Mouse (Mus musculus) cerebellum, postnatal 36 days (tissue): Measurements from ENCODE around the gene Csrp2.
A peak's percentile ranks its signal among the peaks of the same experiment; 100 is the strongest.

ENCODE experiments used
- DNase-seq, 2 experiments: peaks; one replicate each; pipeline ENCODE4 v3.0.0; 2021 to 2022; ENCODE audit warnings: mixed read lengths in 2 of 2

The Csrp2 gene

DNA sequence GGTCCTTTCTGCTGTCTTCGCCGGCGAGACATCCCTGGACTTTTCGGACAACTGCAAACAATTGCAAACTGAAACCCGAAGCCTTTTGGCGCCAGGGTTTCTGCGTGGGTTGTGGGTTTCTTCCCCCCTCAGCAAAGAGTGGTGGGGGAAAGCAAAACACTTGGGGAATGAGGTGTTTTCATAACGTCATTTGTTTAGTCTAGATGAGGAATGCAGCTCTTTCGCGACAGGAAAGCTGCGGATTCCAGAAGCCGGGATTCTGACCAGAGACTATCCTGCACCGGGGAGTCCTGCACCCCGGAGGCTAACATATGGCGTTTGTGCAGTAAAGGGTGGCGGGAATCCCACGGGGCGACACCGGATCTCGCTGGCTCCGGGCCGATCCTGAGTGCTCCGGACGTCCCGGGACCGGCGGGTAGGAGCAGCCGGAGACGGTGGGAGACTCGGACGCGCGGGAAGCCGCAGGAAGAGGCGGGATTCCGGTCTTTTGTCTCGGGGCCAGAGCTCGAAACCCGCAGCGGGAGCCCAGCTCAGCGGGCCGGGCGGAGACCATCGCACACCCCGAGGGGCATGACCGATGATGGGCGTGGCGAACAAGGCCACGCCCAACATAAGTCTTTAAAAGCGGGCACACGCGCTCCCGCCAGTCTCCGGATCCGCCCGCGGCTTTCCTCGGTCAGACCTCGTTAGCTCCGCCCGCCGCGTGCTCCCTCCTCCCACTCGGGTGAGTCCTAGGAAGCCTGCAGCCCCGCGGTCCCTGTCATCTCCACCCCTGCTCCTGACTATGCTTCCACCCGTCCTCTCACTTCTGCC lies at the start of gene Csrp2:
Gene Csrp2, plus strand, starts transcription at position 259 of the 813 bp plus-strand sequence.
- DNase-seq = peak; percentile 73 to 79

DNA sequence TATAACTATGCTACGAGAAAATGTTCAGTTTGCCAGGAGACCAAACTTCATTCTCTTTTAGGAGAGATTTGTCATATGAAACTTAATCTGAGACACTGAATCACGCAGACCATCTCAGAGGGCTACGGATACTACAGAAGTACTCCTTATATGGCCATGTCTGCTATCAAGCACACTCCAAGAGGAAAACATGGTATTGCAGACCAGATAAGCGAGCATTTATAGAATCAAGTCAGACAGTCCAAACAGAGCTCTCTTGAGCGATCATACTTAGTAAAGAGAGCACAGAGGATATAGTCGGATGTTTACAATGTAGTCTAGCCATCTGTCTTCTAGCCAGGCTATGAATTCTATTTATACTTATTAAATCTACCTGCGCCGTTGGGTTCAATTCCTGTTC lies 44.7 kb upstream of the Csrp2 start:
- DNase-seq = no peak

DNA sequence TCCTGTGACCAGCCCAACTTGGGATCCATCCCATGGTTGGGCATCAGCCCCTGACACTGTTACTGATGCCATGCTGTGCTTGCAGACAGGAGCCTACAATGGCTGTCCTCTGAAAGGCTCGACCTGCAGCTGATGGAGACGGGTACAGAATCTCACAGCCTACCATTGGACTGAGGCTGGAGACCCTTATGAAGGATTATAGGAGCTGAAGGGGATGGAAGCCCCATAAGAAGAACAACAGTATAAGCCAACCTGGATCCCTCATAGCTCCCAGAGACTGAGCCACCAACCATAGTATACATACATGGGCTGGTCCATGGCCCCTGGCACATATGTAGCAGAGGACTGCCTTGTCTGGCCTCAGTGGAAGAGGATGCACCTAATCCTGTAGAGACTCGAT lies 42.6 kb upstream of the Csrp2 start:
- DNase-seq = no peak

DNA sequence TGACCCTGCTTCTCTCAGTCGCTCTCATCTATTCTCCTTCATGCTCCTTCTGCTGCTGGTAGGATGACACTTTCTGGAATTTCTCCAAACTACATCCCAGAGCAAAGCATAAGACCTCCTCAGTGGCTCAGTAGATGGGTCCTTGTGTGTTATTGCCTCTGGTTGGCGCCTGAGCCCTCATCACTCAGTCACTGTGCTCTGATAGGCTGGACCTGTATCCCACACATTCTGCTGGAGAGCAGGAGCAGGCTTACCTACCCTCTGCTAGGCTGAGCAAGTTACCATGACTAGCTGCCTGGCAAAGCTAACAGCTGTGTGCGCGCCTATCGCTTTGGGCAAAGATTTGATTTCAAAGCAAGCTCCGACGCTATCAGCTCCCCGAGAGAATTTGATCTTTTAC lies 41.7 kb upstream of the Csrp2 start:
- no peak for DNase-seq

DNA sequence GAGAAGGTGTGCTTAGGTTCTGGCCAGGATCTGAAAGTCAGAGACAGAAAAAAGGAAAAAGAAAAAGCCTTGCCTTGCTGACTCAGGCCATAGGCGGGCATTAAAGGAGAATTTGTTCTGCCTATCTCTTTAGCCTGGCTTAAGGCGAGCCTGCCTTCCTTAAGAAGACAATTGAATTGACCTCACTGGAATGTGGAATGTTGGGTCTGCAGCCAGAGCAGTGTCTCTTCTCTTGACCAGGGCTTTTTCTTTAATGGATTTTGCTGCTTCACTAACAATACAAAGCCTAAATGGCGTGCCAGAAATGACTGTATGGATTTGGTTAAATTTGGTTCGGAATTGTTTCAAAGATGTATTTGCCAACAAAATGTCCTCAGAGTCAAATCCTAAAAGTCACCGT lies 40.9 kb upstream of the Csrp2 start:
- no peak for DNase-seq

DNA sequence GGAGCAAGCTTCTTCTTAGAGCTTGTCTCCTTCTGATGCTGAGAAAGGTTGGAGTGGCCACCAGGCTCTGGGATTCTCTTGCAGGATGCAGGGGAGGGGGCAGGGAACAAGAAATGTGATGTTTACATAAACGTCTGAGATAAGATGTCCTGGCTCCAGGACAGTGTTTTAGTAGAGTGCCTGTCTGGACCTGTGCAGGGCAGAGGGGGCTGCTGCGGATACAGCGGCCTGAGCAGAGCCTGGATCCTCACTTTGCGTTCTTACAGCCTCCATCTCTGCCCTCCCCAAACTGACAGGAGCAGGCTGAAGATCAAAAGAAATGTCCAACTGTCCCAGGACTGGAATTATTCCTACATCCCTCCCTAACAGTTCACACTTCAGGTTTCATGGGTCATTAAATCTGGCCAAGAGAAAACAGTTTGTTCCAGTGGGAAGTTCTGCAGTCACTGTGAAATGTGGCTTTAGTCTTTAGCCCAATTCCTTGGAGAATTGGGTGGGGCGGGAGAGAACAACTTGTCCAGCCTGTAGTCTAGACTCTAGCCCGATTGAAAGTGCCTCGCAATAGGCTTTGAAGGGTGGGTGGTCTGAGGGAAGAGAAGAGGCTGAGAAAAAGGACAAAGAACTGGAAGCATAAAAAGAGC lies 40.0 kb upstream of the Csrp2 start:
- no peak for DNase-seq

DNA sequence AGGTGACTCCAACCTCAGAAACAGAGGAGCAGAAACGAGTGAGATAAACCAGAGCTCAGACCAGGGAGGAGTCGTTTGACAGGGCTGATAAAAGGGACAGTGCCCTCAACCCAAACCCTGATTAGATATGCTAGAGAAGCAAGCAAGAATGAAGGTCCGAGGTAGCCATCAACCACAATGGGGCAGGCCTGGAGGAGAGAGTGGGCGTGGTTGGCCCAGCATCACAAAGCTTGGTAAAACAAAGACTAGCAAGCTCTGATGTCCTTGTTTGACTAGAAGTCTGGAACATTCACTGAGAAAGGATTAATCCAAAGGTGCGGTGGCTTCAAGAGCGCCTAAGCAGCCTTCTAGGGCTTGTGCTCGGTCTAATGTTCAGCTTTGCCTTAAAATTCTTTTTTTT lies 38.2 kb upstream of the Csrp2 start:
- DNase-seq = no peak

DNA sequence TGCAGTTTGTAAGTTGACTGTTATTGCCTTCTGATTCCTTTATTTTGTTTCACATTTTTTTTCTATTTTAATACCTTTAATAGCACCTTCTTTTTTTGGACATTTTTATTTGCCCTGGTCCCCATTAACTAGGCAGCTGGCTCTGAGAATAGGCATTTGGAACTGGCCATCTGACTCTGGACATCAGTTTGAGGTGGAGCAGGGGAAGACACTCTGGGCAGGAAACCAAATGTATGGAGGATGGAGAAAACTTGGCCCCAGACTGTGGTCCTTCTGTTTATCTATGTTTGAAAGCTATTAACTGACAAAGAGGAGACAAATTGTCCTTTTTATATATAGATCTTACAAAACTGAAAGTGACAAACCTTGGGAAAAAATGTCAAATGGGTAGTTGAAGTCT lies 36.9 kb upstream of the Csrp2 start:
- DNase-seq = peak in 1 of 2 experiments; percentile 9

DNA sequence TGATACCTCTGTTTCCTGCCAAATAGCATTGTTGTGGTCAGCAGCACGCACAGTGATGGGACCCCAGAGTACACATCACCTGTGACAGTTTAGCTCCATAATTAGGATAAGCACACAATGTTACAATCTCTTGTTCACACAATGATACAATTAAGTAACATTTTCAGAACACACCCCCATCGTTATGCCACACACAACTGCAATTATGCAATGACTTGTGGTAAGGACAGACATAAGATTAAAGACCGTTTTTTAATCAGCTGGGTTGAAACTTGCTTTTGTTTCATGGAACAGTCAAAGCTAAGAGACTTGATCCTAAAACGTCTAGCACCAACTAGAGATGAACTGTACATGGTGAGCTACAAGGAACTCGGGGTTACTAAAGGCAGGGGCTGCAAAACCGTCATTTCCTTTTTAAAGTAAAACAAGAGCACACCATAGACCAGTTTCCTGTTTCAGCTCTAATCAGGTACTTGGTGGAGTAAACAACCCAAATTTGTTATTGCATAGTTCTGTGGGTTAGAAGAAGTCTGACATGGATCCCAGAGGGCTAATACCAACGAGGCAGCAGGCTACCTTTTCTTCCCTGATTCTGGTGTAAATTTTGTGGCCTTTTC lies 28.8 kb upstream of the Csrp2 start:
- DNase-seq = no peak

DNA sequence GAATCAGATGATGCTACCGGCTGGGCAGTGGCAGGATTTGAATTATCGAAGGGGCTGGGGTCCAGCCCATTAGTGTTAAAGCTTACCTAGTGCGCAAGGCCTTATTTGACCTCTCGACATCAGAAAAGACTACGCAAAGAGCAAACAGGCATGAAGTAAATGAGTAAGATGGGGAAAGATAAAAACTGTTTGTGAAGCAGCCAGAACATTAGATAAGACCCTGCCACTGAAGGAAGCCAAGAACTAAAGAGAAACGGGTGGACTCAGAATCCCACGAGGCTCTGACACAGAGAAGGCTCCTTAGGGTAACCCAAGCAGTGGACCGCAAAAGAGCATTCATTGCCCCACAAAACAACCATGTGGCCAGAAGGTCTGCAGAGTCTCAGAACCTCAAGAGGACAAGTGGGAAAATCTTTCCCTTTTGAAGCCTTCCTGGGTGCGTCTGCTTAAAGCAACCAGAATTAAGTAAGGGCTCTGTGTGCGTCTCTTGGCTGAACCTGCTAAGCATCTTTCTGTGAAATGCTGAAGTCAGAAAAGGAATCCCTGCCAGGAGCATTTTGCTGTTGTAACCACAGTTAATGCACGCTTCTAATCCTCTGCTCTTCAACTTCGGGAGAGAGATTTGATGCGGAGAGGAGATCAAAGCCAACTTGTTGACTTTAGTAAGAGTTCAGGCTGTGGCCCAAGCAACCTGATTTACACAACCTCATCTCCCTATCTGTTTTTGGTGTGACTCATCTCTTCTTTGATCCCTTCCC lies 19.7 kb upstream of the Csrp2 start:
- no peak for DNase-seq

DNA sequence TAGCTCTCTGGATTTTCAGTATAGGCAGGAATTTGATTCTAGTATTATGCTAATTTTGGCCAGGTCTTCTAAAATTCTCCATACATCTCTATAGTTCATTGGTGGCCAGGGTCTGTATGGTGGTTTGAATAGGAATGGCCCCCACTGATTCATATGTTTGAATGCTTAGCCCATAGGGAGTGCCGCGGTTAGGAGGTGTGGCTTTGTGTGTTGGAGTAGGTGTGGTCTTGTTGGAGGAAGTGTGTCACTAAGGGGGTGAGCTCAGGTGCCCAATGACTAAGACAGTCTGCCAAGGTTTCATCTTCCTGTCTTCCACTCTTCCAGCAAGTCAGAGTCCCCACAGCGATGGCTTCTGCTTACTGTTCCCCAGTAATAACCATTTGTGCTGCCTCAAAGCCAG lies 15.7 kb upstream of the Csrp2 start:
- DNase-seq = no peak

DNA sequence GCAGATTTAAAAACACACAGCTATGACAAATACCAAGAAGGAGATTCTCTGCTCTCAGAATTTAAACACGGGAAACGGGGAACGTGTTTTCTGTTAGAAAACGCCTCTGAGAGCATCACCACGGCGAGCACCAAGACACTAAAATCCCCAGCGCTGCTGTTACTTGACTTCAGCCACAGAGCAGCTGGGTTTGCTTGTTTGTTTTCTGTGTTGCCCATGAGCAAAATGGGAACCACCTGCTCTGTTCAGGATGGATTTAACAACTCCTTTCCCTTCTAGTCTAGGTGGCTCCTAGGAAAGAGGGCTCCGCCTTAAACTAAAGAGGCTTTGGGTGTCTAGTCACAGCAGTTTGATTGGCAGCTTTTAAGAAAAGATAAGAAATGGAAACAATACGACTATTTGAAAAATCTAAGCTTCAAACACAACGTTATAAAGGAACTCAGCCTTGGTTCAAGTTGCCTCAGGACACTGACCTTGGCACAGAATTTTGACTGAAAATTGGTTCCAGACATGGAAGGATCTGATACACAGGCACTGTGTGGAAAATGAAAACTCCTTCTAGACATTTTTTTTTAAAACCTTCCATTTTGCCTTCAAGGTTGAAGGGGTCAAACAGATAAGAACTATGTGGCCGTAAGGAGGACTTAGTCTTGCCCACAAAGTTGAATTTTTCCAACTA lies 2.8 kb upstream of the Csrp2 start:
- no peak for DNase-seq

DNA sequence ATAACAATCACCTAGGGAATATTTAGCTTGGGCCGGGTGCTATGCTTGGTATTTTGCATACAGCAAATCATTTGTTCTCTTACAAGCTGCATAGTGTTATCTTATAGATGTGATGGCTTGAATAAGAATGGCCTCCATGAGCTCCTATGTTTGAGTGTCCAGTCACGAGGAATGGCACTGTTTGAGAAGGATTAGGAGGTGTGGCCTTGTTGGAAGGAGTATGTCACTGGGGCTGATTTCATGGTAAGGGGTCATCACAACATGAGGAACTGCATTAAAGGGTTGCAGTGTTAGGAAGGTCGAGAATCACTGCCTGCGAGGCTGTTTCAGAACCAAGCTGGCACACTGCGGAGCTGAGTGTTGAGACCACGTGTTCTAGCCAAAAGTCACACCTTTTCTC lies 2.1 kb upstream of the Csrp2 start:
- DNase-seq = no peak

DNA sequence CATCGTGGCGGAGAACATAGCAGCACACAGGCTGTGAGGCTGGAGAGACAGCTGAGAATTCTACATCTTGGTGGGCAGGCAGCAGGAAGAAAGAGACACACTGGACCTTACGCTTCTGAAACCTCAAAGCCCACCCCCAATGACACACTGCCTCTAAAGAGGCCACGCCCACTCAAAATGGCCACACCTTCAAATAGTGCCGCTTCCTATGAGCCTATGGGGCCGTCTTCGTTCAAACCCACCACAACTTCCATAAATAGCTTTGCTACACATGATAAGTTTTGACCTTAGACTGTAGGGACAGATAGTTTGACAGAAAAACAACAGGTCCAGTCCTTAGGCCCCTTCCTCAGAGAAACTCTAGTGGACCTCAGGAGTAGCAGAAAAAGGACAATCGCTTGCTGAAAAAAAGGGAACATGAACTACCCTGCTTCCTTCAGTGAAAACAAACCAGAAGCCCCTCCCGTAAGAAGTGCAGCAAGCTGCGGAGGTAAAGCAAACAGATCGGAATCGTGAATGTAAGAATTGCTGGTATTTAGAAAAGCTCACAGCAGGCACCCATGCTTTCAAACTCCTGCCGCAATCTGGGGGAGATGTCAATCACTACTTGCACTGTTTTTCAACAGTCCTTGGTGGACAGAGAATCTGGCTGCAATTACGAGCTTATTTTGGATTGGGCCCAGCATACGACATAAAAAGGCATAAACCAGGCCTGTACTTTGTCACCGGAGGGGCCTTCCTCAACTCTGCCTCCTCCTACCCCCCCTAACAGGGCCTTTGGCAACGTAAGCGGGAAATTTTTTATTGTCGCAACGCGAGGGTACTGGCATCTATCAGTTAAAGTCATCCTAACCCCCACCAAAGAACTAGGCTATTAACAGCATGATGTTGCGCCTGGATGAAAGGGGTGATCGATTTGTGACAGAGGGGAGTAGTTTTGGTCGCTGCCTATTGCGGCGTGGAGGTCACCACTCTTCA lies 886 bp upstream of the Csrp2 start:
- DNase-seq = no peak

DNA sequence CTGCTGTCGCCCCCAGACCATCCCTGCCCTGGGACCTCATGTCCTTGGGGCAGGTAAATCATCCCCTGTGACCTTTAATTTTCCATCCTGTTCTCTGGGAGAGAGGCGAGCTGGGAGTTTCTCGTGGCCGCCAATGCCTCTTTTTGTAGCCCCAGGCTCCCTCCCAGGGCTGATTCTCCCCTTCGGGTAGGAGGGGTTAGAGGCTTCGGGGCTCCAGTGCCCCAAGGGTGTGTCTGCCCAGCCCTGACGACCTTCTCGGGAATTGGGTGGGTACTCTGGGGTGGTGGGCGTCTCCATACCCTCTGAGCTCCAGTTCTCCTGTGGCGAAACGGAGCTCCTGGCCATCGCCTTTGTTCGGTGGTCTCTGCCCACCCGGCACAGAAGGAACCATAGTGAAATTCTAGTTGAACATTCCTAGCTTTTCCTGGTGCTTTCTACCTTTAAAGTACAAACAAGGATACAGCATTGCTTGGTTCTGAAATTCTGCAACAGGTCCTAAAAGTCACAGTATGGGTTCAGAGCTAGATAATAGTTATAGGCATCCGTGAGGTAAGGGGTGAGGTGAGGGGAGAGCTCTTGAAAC lies 870 bp downstream of the Csrp2 start:
- DNase-seq = no peak

DNA sequence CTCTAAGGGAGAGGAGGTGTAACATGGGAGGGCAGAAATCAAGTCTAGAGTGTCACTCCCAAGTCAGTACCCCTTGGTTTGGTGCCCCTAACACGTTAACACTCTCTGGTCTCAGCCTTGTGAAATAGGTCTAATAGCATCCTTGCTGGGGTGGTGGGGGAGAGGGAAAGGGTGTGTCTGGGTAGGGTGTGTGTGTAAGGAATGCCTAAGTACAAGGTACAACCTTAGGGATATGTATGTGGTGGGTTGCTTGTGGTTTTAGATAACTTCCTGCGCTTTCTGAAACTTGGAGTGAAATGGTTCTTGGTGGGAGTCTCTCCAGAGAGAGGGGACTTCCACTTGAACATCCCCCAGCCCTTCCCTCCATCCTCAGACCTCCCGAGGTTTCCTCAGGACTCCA lies 2.3 kb downstream of the Csrp2 start:
- DNase-seq = no peak

DNA sequence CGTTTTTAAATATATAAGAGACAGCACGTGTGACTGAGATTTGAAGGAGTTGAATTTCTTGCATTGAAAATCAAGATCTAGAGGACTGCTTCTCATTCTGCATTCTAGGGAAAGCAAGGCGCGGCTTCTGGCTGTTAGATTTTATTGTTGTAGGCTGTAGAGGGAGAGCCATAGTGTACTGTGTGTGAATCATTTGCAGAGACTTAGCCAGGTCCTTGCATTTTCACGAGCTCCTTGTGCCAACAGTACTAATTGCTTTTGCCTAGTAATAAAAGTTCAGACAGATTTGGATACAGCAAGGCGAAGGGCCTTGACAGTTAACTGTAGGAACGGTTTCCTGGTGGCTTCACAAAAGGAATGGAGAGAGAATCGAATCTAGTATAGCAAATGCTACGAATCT lies 3.0 kb downstream of the Csrp2 start:
- no peak for DNase-seq

DNA sequence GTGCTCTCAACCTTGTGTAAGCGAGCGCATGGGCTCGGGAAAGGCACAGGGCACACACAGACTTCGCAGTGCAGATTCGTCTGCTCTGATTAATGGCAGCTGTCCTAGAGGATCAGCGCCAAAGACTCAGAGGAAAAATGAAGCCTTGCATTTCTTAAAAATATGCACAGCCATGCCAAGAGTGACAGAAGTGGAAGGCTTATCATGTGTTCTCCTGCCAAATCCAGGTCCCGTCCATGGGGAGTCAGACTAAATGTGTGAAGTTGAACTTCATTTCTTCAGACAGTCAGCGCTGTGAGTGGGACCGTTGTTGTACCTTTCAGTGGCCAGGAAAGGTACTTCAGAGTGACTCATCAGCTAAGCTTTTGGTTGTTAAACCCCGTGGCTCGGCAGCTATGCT lies 7.9 kb downstream of the Csrp2 start:
- peak; percentile 38 to 54 for DNase-seq

DNA sequence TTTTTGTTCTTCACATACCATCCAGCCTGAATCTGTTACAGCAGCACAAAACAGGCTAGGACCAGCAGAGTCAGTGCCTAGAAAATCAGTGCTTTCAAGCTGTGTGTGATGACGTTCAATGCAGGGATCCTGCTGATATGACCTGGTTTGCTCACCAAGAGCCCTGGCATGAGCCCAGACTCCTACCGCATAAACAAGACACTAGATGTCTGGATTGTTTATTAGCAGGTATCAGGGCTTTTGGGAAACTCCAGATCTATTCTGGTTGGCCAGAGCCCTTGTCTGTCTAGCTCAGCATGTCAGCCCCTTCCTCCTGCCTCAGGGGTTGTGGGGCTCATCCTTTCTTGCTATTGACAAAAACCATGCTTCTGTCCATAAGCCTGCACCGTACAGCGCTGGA lies 10.2 kb downstream of the Csrp2 start:
- peak in 1 of 2 experiments; percentile 43 for DNase-seq

DNA sequence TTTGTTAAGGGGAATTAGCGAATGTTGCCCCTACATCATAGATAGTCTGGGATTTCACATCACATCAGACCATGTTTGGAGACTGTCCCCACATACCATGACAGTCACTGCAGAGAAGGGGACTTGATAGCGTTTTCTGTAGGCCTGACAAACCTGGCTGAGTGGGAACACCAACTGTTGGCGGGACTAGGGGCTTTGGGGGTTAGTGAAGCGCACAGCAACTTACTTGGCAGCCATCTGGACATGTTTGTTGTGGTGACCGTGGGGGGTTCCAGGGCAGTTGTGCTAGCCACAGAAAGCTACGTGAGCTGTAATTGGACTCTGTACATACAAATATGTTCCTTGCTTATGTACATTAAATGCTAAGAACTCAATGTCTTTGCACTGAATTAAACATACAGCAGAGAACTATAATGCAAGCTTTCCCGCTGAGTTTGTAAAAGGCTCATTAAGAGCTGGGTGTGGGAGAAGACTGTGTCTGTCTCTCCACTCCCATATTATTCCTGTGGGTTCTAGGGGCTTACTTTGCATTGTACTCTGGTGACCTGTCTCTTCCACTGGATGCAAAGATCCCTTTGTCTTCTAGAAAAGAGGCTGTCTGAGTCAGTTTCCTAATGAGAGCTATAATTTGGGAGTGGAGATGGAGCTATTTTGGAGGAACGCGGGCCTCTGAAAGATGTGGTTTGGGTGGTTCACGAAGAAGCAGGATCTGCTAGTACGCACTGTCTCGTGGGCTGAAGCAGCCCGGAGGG lies 11.7 kb downstream of the Csrp2 start:
- no peak for DNase-seq
